Mouse (Mus musculus): ENCODE results near the gene Ndufv2.

DNA sequence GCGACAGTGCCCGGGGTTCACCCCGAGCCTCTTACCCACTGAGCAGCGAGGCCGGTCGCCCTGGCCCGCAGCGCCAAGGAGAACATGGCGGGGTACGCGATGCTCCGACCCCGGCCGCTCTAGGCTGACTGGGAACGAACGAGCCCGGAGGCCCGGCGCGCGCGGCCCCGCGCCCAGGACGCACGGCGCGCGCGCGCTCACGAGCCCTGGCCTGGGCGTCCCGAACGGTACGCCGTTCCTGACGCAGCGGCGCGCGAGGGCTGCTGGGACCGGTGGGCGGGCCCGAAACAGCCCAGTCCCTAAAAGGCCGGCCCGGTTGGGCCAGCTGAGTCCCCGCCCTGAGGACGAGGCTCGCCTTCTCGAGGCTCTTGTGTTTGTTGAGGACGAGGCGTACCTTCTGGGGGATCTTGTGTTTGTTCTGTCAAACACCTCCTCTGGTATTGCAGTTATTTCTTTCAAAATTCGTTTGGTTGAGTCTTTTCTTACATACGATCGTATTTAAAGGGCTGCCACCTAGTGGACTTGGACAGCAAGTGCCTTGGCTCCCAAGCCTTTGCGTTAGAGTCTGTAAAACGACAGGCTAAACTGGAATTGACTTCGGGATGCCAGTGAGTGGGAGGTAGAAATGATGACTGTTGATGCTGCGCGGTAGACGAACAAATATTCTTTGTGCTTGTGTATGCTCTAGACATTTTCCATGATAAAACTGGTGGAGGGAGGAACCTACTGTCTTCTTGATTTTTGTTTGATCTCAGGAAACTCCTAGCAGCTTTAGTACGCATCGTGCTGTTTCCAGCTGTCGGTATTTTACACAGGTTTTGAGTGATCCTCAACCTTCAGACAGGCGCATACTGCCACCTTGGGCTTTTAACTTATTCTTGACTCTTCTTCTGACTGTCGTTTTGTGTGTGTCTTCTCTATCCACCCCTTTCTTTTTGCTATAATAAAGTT is at the start of gene Ndufv2:
- TF ChIP-seq CHD2 (IDR thresholded peaks at IDR 0.05; ENCODE audit: low read depth, low read length) (no peak), MAFK (IDR thresholded peaks at IDR 0.05; ENCODE audit: insufficient read depth, low read depth, low read length) (no peak), ZC3H11A (IDR thresholded peaks at IDR 0.05; ENCODE audit: borderline replicate concordance, low read depth, low read length) (no peak), ZNF384 (IDR thresholded peaks at IDR 0.05; ENCODE audit: low read depth, low read length) (no peak)
